Mouse (Mus musculus): ENCODE measurements around the gene Rgs21. TPM values are rescaled to one million over a fixed set of nuclear protein-coding genes. Genes with fewer than 3 reads are reported as not detected.

Gene Rgs21
- polyA plus RNA-seq, 1 experiment: not detected

DNA sequence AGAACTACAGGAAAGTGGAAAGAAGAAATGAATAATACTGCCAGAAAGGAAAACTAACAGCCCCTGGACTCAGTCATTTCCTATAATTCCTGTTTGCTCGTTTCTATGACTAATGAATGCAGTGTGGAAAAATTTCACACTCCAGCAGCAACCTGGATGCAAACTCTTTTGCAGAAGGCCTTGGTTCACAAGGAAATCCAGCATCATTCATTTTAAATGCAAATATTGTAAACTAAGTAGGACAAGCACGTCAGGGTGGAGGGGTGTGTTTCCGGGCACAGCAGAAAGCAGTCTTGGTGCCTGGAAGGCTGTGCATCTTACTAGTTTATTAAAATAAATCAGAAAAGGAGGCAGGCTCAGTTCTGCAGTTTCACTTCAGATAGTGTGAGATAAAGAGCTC is 69.4 kb downstream of the Rgs21 start:
- TF ChIP-seq POLR2A (IDR thresholded peaks at IDR 0.05; ENCODE audit: low read depth, low read length): no peak
- no peak for TF ChIP-seq CTCF (IDR thresholded peaks at IDR 0.05; ENCODE audit: extremely low read depth, insufficient read depth, insufficient read length, insufficient replicate concordance)
- H3K27me3 ChIP-seq (ENCODE audit: control insufficient read depth, insufficient read depth, low read length): no peaks in the 10 kb centered on the region
- no peak overlapping the region for H3K27ac ChIP-seq (ENCODE audit: insufficient read depth, low read length)
- DNase-seq (ENCODE audit: low read depth in 1 of 2, low spot score in 2 of 2): no peak
- H3K36me3 ChIP-seq (ENCODE audit: control insufficient read depth, insufficient read depth, low read length): no peaks in the 10 kb centered on the region
- no peak overlapping the region for H3K4me3 ChIP-seq (ENCODE audit: extremely low read depth, insufficient read depth, insufficient read length)
- WGBS: 64% methylated on average over 3 of the region's 3 CpGs
- H3K4me1 ChIP-seq (ENCODE audit: control insufficient read depth, insufficient read depth, insufficient read length): no peaks in the 10 kb centered on the region

DNA sequence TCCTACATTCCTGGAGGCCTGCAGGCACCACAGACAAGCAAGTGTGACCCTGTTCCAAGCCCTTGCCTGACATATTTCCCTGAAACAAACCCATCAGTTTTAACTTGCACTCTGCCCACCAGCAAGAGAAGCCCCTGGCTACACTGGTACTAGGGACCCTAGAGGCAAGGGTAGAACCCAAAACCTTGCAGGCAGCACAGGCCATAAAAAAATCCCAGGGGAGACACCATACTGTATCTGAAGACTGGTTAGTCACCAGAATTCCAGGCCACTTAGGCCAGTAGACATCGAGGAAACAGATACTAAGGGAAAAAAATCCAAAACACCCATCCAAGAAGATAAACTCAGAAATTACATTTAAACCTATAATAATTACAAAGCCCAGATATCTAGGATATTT is 74.1 kb downstream of the Rgs21 start:
- no peak overlapping the region for H3K4me3 ChIP-seq (ENCODE audit: extremely low read depth, insufficient read depth, insufficient read length)
- no peaks in the 10 kb centered on the region for H3K27me3 ChIP-seq (ENCODE audit: control insufficient read depth, insufficient read depth, low read length)
- no peak for TF ChIP-seq CTCF (IDR thresholded peaks at IDR 0.05; ENCODE audit: extremely low read depth, insufficient read depth, insufficient read length, insufficient replicate concordance)
- no peak for TF ChIP-seq POLR2A (IDR thresholded peaks at IDR 0.05; ENCODE audit: low read depth, low read length)
- 88% methylated on average over 1 of the region's 1 CpGs for WGBS
- no peak overlapping the region for H3K27ac ChIP-seq (ENCODE audit: insufficient read depth, low read length)
- no peaks in the 10 kb centered on the region for H3K4me1 ChIP-seq (ENCODE audit: control insufficient read depth, insufficient read depth, insufficient read length)
- H3K36me3 ChIP-seq (ENCODE audit: control insufficient read depth, insufficient read depth, low read length): no peaks in the 10 kb centered on the region
- no peak for DNase-seq (ENCODE audit: low read depth in 1 of 2, low spot score in 2 of 2)

DNA sequence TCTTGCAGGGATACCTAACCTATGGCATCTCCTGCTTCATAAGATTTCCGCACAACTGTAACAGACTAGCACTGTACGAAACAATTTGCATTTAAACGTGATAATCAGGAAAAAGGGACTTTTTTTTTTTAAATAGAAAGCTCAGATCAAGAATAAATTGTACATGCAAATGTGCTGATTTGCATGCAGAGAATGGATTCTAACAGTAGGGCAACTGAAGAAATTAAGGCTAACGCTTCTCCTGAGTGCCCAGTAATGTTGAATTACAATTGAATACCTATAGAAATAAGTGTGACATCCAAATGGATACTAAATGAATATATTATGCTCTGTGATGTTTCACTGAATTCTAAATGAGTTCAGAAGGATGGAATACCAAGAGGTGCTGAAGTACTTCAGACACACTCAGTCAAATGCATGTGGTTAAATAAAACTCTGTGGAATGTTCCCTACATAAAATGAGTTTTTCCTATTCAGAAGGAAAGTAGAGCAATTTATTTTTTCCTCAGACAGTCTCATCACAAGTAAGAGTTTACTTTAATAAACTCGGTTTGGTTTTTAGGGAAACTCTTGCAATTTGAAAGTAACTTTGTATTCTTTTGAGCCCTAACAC is 79.1 kb downstream of the Rgs21 start:
- no peak for TF ChIP-seq POLR2A (IDR thresholded peaks at IDR 0.05; ENCODE audit: low read depth, low read length)
- no peak for TF ChIP-seq CTCF (IDR thresholded peaks at IDR 0.05; ENCODE audit: extremely low read depth, insufficient read depth, insufficient read length, insufficient replicate concordance)
- Histone ChIP-seq H3K4me1 (ENCODE audit: control insufficient read depth, insufficient read depth, insufficient read length) (no peaks in the 10 kb centered on the region), H3K36me3 (ENCODE audit: control insufficient read depth, insufficient read depth, low read length) (no peaks in the 10 kb centered on the region), H3K4me3 (ENCODE audit: extremely low read depth, insufficient read depth, insufficient read length) (no peak overlapping the region), H3K27ac (ENCODE audit: insufficient read depth, low read length) (no peak overlapping the region), H3K27me3 (ENCODE audit: control insufficient read depth, insufficient read depth, low read length) (no peaks in the 10 kb centered on the region)
- 87% methylated on average over 5 of the region's 5 CpGs for WGBS
- DNase-seq (ENCODE audit: low read depth in 1 of 2, low spot score in 2 of 2): no peak

Other genes with a start within 250 kb of the Rgs21 start
- gene Rgs18, start 207.8 kb upstream of the Rgs21 start, polyA plus RNA-seq (2012; rRNA removed): 0.80 and 1.2 TPM in 2 replicates

Measured in spleen, adult 2 months (tissue).